Mouse (Mus musculus) lung, postnatal 0 days (tissue): ENCODE results near the gene Nup188.

Experiments used
- CTCF ChIP-seq: IDR thresholded peaks from 2 replicates; pipeline ENCODE4 v1.5.1; 2016; ENCODE audit warnings: antibody characterized with exemption, mild to moderate bottlenecking
- EP300 ChIP-seq: IDR thresholded peaks from 2 replicates; pipeline ENCODE4 v1.6.1; 2016; ENCODE audit warnings: antibody characterized with exemption, mild to moderate bottlenecking, control low read depth

GRCm38 (mm10) chr2:30380564-30381376 is 94.6 kb downstream of the Nup188 start:
- TF ChIP-seq CTCF (no peak), EP300 (no peak)
